Mouse (Mus musculus) ES-E14 (cell line): ENCODE data around the gene Sox5.

Experiments
- CHD2 ChIP-seq: IDR thresholded peaks from 2 replicates; pipeline ENCODE4 v1.6.1; 2014; ENCODE audit warnings: mild to moderate bottlenecking, low read depth, low read length, inconsistent platforms
- HCFC1 ChIP-seq: IDR thresholded peaks from 2 replicates; pipeline ENCODE4 v1.6.1; 2012; ENCODE audit warnings: low read length, inconsistent platforms, borderline replicate concordance; ENCODE audit not compliant: insufficient read depth
- MAFK ChIP-seq: IDR thresholded peaks from 2 replicates; pipeline ENCODE4 v1.6.1; 2014; ENCODE audit warnings: mild to moderate bottlenecking, low read depth, low read length, inconsistent platforms; ENCODE audit not compliant: insufficient read depth
- ZC3H11A ChIP-seq: IDR thresholded peaks from 2 replicates; pipeline ENCODE4 v1.6.1; 2012; ENCODE audit warnings: low read depth, mild to moderate bottlenecking, inconsistent platforms, low read length, borderline replicate concordance

DNA sequence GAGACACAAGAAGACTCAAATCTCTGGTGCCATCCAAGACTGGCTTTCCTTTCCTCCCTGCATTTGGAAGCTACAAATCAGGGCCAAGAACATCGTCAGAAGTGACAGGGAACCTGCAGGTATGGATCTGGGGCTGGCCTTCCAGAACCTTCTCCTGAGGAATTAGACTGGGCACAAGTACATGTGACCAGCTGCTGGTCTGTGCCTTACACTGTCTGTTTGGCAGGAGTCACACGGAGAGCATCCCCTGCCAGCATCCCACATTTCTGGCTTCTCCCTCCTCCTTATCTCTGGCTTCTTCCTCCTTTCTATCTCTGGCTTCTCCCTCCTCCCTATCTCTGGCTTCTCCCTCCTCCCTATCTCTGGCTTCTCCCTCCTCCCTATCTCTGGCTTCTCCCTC is 263.0 kb downstream of the Sox5 start:
- no peak for TF ChIP-seq HCFC1
- TF ChIP-seq ZC3H11A, result no peak
- TF ChIP-seq MAFK, result no peak
- no peak for TF ChIP-seq CHD2
